8 mouse cellular contexts compared by ENCODE assay signal in genomic region chr6:57570170-57570974, GRCm38 (mm10). TPM values are rescaled to one million over a fixed set of nuclear protein-coding genes. Genes with fewer than 3 reads are reported as not detected.
DNase-seq lines count a peak whose midpoint lies in the region; ATAC-seq lines count a peak whose summit lies in the region.

No protein-coding gene starts in this region.

- DNase-seq in testis, postnatal 10 days (ENCODE audit: low spot score), result peak; percentile 45
- DNase-seq in testis, postnatal 14 days (ENCODE audit: low spot score), result no peak
- DNase-seq in adrenal gland, postnatal 14 days, result peak; percentile 36
- peak; percentile 54 to 75 for DNase-seq in left cerebral cortex, postnatal 25 days (ENCODE audit: low spot score in 2 of 2)
- peak; percentile 83 for DNase-seq in naive thymus-derived CD4-positive, alpha-beta T cell, adult 2 months (ENCODE audit: low read depth)
- DNase-seq in yolk sac, embryonic 10.5 days (ENCODE audit: low spot score), result peak; percentile 22

- peak; percentile 81 for ATAC-seq in erythroblast, adult 5-6 weeks (replicated peaks; ENCODE audit: low FRiP score, poor library complexity, severe bottlenecking)
- peak; percentile 92 for ATAC-seq in inflammation-experienced regulatory T-cells, adult 6 months

- intact Hi-C loops in left cerebral cortex, postnatal 25 days (cut with DNase I), result loop anchor here (2.0 to 5.0 kb wide), 2 partner anchors 138 to 762 kb away; no protein-coding TSS in a partner anchor

RNA-seq across cellular contexts. Expression of gene Herc6, which starts 10.4 kb away (rescaled TPM):
- 13.2 and 14.7 TPM in 2 replicates for total RNA-seq in adrenal gland, postnatal 14 days (2021)
- total RNA-seq in erythroblast, adult 5-6 weeks (2015; ENCODE audit: low replicate concordance), result 76.9 and 83.4 TPM in 2 replicates
- total RNA-seq in erythroblast, adult 5-6 weeks (2017; ENCODE audit: low replicate concordance), result 95.7 and 121 TPM in 2 replicates
- 10 to 100 TPM; 18.3 to 35.1 (median 24.0) TPM for polyA plus RNA-seq in inflammation-experienced regulatory T-cells, adult 6 months (2017; shearing (Covaris generic))
- 10 to 100 TPM in 1 of 2 experiments, 1 to 10 TPM in 1; 9.6 to 10.8 TPM for total RNA-seq in left cerebral cortex, postnatal 25 days (2021)

RNA-seq across cellular contexts. Expression of gene Ppm1k, which starts 35.1 kb away (rescaled TPM):
- 43.1 and 44.9 TPM in 2 replicates for total RNA-seq in adrenal gland, postnatal 14 days (2021)
- 0.38 and 1.0 TPM in 2 replicates for total RNA-seq in erythroblast, adult 5-6 weeks (2015; ENCODE audit: low replicate concordance)
- total RNA-seq in erythroblast, adult 5-6 weeks (2017; ENCODE audit: low replicate concordance), result 1.4 and 1.7 TPM in 2 replicates
- polyA plus RNA-seq in inflammation-experienced regulatory T-cells, adult 6 months (2017; shearing (Covaris generic)), result 10 to 100 TPM; 12.9 to 22.8 (median 20.5) TPM
- 10 to 100 TPM; 66.5 to 72.4 TPM for total RNA-seq in left cerebral cortex, postnatal 25 days (2021)

Comparison
In these comparisons a context has a peak if more than half of its experiments do, and no peak if none do; other contexts are left out.
1. RNA of gene Ppm1k, which starts 35.1 kb away (total RNA-seq): 66.5 to 72.4 TPM in left cerebral cortex, postnatal 25 days and 43.1 to 44.9 TPM in adrenal gland, postnatal 14 days; 0.38 to 1.7 TPM in erythroblast, adult 5-6 weeks; every median in the first group is over 10 times any median in the second.